Comparison of ENCODE assay signal across 25 mouse cellular contexts in the genomic region with DNA sequence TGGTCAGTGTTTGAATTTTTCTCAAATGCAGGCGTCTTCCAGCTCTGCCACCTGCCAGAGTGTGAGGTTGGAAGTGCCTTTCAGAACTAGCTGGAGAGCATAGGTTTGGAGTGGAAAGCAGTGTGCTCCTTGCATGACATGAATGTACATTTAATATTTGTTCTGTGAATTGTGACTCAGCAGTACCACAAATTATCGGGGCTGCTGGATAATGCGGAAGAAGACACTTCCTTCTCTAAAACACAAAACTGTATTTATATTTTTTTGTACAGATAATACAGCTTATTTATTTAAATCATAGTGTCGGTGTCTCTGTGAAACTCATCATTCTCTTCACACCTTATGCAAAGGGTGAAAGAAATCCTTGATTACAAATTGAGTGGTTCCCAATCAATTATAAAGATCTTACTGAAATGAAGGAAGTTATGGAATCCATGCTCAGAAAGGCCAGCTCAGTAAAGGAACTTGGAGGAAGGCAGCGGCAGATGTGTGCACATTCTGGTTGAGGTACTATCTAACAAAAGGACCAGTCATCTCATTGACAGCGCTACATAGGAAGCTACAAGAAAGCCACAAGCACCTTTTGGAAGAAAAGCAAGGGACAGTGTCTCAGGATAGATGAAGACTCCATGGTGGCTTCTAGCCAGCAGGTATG.
"Had no signal": no experiment of that assay in that cellular context is flagged by ENCODE, and none has a peak within 500 bp of the region (broad histone marks: within the 10 kb centered on the region; RNA-seq: fewer than 3 reads in every experiment).

No protein-coding gene starts in this region.

- H3K4me2 ChIP-seq: heart, embryonic 11.5 days; hindbrain, embryonic 12.5 days; hindbrain, embryonic 14.5 days; intestine, embryonic 15.5 days; limb, embryonic 12.5 days; liver, embryonic 13.5 days had no signal

- H3K4me3 ChIP-seq: gastrocnemius, adult 2 months; heart, adult 2 months; hindbrain, embryonic 10.5 days; hindbrain, embryonic 12.5 days; intestine, embryonic 15.5 days; layer of hippocampus, adult 2 months; left cerebral cortex, adult 2 months; limb, embryonic 10.5 days; limb, embryonic 12.5 days; liver, embryonic 13.5 days had no signal

- H3K9me3 ChIP-seq: hindbrain, embryonic 10.5 days; hindbrain, embryonic 12.5 days; intestine, embryonic 15.5 days; limb, embryonic 10.5 days; limb, embryonic 12.5 days; liver, embryonic 13.5 days had no signal

- H3K36me3 ChIP-seq: hindbrain, embryonic 10.5 days; hindbrain, embryonic 12.5 days; intestine, embryonic 15.5 days; limb, embryonic 10.5 days; liver, embryonic 13.5 days had no signal

- H3K9ac ChIP-seq: hindbrain, embryonic 12.5 days; hindbrain, embryonic 14.5 days; intestine, embryonic 15.5 days; limb, embryonic 12.5 days; liver, embryonic 13.5 days had no signal

- DNase-seq: gastrocnemius, adult 2 months; gastrocnemius, postnatal 10 days; gastrocnemius, postnatal 25 days; heart, adult 2 months; heart, postnatal 10 days; heart, postnatal 4 days; kidney, adult 18-20 months; kidney, adult 8-10 months; kidney, postnatal 10 days; kidney, postnatal 25 days; kidney, postnatal 4 days; liver; liver, embryonic 13.5 days had no signal

- H3K27me3 ChIP-seq: hindbrain, embryonic 12.5 days; intestine, embryonic 15.5 days; limb, embryonic 12.5 days; liver, embryonic 13.5 days had no signal

- H3K4me1 ChIP-seq: intestine, embryonic 15.5 days; liver, embryonic 13.5 days had no signal

- H3K27ac ChIP-seq: heart, adult 2 months; hindbrain, embryonic 10.5 days; hindbrain, embryonic 12.5 days; hindbrain, embryonic 14.5 days; intestine, embryonic 15.5 days; layer of hippocampus, adult 2 months; left cerebral cortex, adult 2 months; limb, embryonic 10.5 days; limb, embryonic 12.5 days; liver, embryonic 13.5 days had no signal

- ATAC-seq: hindbrain, embryonic 16.5 days; inflammation-experienced regulatory T-cells, adult 6 months; intestine, embryonic 15.5 days; intestine, postnatal 0 days had no signal
